Mouse (Mus musculus): ENCODE measurements around the gene C3ar1. TPM values are rescaled to one million over a fixed set of nuclear protein-coding genes. Genes with fewer than 3 reads are reported as not detected.

Gene C3ar1
- total RNA-seq, 1 experiment: 0.22 TPM

DNA sequence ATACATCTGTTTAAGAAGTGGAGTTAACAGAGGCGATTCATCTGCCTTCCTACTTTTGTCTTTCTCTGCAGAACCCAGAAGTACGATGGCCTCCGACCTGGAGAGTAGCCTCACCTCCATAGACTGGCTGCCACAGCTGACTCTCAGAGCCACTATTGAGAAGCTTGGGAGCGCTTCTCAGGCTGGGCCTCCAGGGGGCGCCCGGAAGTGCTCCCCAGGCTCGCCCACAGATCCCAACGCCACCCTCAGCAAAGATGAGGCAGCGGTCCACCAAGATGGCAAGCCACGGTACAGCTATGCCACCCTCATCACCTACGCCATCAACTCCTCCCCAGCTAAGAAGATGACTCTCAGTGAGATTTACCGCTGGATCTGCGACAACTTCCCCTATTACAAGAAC, 27.9 kb downstream of the C3ar1 start:
- no peak for TF ChIP-seq MAFK (IDR thresholded peaks at IDR 0.05; ENCODE audit: insufficient read depth, low read depth, low read length)
- no peak for TF ChIP-seq ZNF384 (IDR thresholded peaks at IDR 0.05; ENCODE audit: low read depth, low read length)
- TF ChIP-seq HCFC1 (IDR thresholded peaks at IDR 0.05; ENCODE audit: borderline replicate concordance, insufficient read depth, low read length): no peak
- TF ChIP-seq ZC3H11A (IDR thresholded peaks at IDR 0.05; ENCODE audit: borderline replicate concordance, low read depth, low read length): no peak
- no peak for TF ChIP-seq CHD2 (IDR thresholded peaks at IDR 0.05; ENCODE audit: low read depth, low read length)
- H3K4me3 ChIP-seq (ENCODE audit: insufficient read depth in 1 of 2, low read depth in 1 of 2, low read length in 2 of 2, poor library complexity in 1 of 2, severe bottlenecking in 1 of 2): no peak overlapping the region
- H3K4me1 ChIP-seq (ENCODE audit: control insufficient read depth in 2 of 2, insufficient read depth in 2 of 2, low read length in 2 of 2, poor library complexity in 1 of 2): peaks cover 5 to 12% of the 10 kb centered on the region in 2 experiments; a peak in 3 of 4 replicates
- no peak for DNase-seq (ENCODE audit: low read depth, low spot score)
- H3K9me3 ChIP-seq (ENCODE audit: control insufficient read depth, insufficient read depth, low read depth, low read length): no peaks in the 10 kb centered on the region
- no peaks in the 10 kb centered on the region for H3K36me3 ChIP-seq (ENCODE audit: control insufficient read depth, insufficient read depth, low read length, poor library complexity, severe bottlenecking)
- H3K27ac ChIP-seq (ENCODE audit: insufficient read depth, low read depth, low read length, poor library complexity, severe bottlenecking): no peak overlapping the region
- no peak overlapping the region for H3K9ac ChIP-seq (ENCODE audit: insufficient read depth, low read depth, low read length, poor library complexity, severe bottlenecking)
- in situ Hi-C loops (cut with MboI; ENCODE audit: low sequenced_read_pairs in 2 of 2, unreplicated experiment in 2 of 2): no loop called here

DNA sequence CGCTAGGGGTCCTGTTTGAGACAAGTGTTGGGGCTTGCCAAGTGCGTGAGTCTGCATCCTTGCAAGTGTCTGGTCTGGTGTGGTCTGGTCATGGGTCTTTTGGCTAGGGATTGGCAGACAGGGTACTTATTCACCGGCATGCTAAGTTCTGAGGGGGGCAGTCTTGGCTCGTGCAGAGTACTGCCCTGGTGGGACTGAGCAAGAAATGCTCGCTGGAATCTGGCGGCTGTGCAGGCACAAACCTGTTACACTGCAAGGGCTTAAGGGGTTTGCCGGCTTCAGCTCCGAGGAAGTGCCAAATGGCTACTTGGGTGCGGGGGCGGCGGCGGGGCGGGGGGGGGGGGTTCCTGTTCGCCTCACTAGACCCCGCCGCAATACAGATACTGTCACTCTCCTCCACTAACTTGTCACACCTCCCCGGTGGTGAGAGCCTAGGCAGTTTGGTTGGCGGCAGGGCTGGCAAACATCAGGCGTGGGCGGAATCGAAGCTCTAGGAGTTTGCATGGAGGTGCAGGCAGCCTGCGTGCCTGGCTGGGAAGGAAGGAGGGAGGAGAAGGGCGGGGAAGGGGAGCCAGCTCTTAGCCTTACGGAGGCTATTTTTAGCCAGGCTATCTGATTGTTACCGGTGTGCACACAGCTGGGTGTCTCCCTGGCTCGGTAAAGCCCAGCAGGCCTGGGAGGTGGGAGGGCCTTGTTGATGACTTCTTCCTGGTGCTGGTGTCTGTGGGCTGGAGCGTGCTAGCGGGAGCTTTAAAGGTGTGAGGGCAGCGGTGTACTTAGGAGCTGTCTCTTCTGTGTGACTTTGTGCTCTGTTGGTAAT, 29.8 kb downstream of the C3ar1 start:
- peaks cover 5 to 15% of the 10 kb centered on the region in 2 experiments; a peak in 3 of 4 replicates for H3K4me1 ChIP-seq (ENCODE audit: control insufficient read depth in 2 of 2, insufficient read depth in 2 of 2, low read length in 2 of 2, poor library complexity in 1 of 2)
- no peak overlapping the region for H3K27ac ChIP-seq (ENCODE audit: insufficient read depth, low read depth, low read length, poor library complexity, severe bottlenecking)
- TF ChIP-seq MAFK (IDR thresholded peaks at IDR 0.05; ENCODE audit: insufficient read depth, low read depth, low read length): no peak
- TF ChIP-seq HCFC1 (IDR thresholded peaks at IDR 0.05; ENCODE audit: borderline replicate concordance, insufficient read depth, low read length): no peak
- TF ChIP-seq CHD2 (IDR thresholded peaks at IDR 0.05; ENCODE audit: low read depth, low read length): no peak
- no peak for TF ChIP-seq ZNF384 (IDR thresholded peaks at IDR 0.05; ENCODE audit: low read depth, low read length)
- TF ChIP-seq ZC3H11A (IDR thresholded peaks at IDR 0.05; ENCODE audit: borderline replicate concordance, low read depth, low read length): no peak
- DNase-seq (ENCODE audit: low read depth, low spot score): peak; percentile 70
- no peaks in the 10 kb centered on the region for H3K36me3 ChIP-seq (ENCODE audit: control insufficient read depth, insufficient read depth, low read length, poor library complexity, severe bottlenecking)
- no peaks in the 10 kb centered on the region for H3K9me3 ChIP-seq (ENCODE audit: control insufficient read depth, insufficient read depth, low read depth, low read length)
- peak overlapping the region; percentile 23; the same call in 1 of the 2 replicates for H3K9ac ChIP-seq (ENCODE audit: insufficient read depth, low read depth, low read length, poor library complexity, severe bottlenecking)
- in situ Hi-C loops (cut with MboI; ENCODE audit: low sequenced_read_pairs in 2 of 2, unreplicated experiment in 2 of 2): no loop called here
- H3K4me3 ChIP-seq (ENCODE audit: insufficient read depth in 1 of 2, low read depth in 1 of 2, low read length in 2 of 2, poor library complexity in 1 of 2, severe bottlenecking in 1 of 2): peak overlapping the region; percentile 45 to 68

DNA sequence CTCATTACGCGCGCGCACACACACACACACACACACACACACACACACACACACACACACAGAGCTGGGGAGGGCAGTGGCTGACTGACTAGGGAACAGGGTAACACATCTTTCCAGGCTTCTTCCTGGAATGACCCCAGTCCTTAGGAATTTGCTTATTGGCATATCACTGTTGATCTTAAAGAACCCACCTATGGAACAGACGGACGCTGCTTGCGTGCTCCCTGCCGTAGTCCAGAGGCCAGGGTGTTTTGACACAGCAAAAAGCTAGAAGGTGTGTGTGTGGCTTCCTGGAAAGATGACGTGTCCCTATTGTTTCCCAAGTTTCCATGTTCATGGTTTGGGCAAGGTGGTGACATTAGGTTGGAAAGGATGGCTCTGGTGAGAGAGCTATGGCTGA, 30.8 kb downstream of the C3ar1 start:
- H3K9me3 ChIP-seq (ENCODE audit: control insufficient read depth, insufficient read depth, low read depth, low read length): no peaks in the 10 kb centered on the region
- H3K36me3 ChIP-seq (ENCODE audit: control insufficient read depth, insufficient read depth, low read length, poor library complexity, severe bottlenecking): no peaks in the 10 kb centered on the region
- in situ Hi-C loops (cut with MboI; ENCODE audit: low sequenced_read_pairs in 2 of 2, unreplicated experiment in 2 of 2): no loop called here
- peaks cover 5 to 19% of the 10 kb centered on the region in 2 experiments; a peak in 3 of 4 replicates for H3K4me1 ChIP-seq (ENCODE audit: control insufficient read depth in 2 of 2, insufficient read depth in 2 of 2, low read length in 2 of 2, poor library complexity in 1 of 2)
- no peak for DNase-seq (ENCODE audit: low read depth, low spot score)
- no peak overlapping the region for H3K4me3 ChIP-seq (ENCODE audit: insufficient read depth in 1 of 2, low read depth in 1 of 2, low read length in 2 of 2, poor library complexity in 1 of 2, severe bottlenecking in 1 of 2)
- no peak overlapping the region for H3K9ac ChIP-seq (ENCODE audit: insufficient read depth, low read depth, low read length, poor library complexity, severe bottlenecking)
- no peak overlapping the region for H3K27ac ChIP-seq (ENCODE audit: insufficient read depth, low read depth, low read length, poor library complexity, severe bottlenecking)
- TF ChIP-seq CHD2 (IDR thresholded peaks at IDR 0.05; ENCODE audit: low read depth, low read length) (no peak), ZNF384 (IDR thresholded peaks at IDR 0.05; ENCODE audit: low read depth, low read length) (no peak), MAFK (IDR thresholded peaks at IDR 0.05; ENCODE audit: insufficient read depth, low read depth, low read length) (no peak), HCFC1 (IDR thresholded peaks at IDR 0.05; ENCODE audit: borderline replicate concordance, insufficient read depth, low read length) (no peak), ZC3H11A (IDR thresholded peaks at IDR 0.05; ENCODE audit: borderline replicate concordance, low read depth, low read length) (no peak)

DNA sequence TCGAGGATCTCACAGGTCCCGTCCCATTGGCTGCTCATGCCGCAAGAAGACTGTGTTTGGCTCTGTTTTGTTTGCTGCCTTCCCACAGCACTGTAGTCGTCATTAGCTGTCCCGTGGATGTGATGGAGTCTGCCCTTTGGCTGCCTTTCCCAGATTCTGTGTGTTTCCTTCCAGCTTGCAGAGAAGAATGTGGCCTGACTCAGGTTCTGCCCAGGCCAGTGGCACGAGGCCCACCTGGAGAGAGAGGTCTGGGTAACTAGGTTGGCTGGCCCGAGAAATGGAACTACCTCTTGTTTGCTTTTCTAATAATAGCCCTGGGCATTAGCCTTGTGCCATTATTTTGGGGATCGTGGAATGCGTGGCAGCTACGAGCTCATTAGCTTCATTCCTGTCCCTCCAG, 31.9 kb downstream of the C3ar1 start:
- DNase-seq (ENCODE audit: low read depth, low spot score): no peak
- Histone ChIP-seq H3K9ac (ENCODE audit: insufficient read depth, low read depth, low read length, poor library complexity, severe bottlenecking) (no peak overlapping the region), H3K36me3 (ENCODE audit: control insufficient read depth, insufficient read depth, low read length, poor library complexity, severe bottlenecking) (no peaks in the 10 kb centered on the region), H3K4me3 (ENCODE audit: insufficient read depth in 1 of 2, low read depth in 1 of 2, low read length in 2 of 2, poor library complexity in 1 of 2, severe bottlenecking in 1 of 2) (no peak overlapping the region), H3K27ac (ENCODE audit: insufficient read depth, low read depth, low read length, poor library complexity, severe bottlenecking) (no peak overlapping the region), H3K4me1 (ENCODE audit: control insufficient read depth in 2 of 2, insufficient read depth in 2 of 2, low read length in 2 of 2, poor library complexity in 1 of 2) (peaks cover 5 to 19% of the 10 kb centered on the region in 2 experiments; a peak in 3 of 4 replicates), H3K9me3 (ENCODE audit: control insufficient read depth, insufficient read depth, low read depth, low read length) (no peaks in the 10 kb centered on the region)
- TF ChIP-seq MAFK (IDR thresholded peaks at IDR 0.05; ENCODE audit: insufficient read depth, low read depth, low read length) (no peak), ZNF384 (IDR thresholded peaks at IDR 0.05; ENCODE audit: low read depth, low read length) (no peak), CHD2 (IDR thresholded peaks at IDR 0.05; ENCODE audit: low read depth, low read length) (no peak), HCFC1 (IDR thresholded peaks at IDR 0.05; ENCODE audit: borderline replicate concordance, insufficient read depth, low read length) (no peak), ZC3H11A (IDR thresholded peaks at IDR 0.05; ENCODE audit: borderline replicate concordance, low read depth, low read length) (no peak)
- in situ Hi-C loops (cut with MboI; ENCODE audit: low sequenced_read_pairs in 2 of 2, unreplicated experiment in 2 of 2): no loop called here
